Mouse (Mus musculus): ENCODE results near the gene Zfp609.
"Not testable (repeated sequence)": the region's sequence is repeated elsewhere in the genome, so short reads cannot be mapped to it uniquely, and the experiment has no call there.

Zfp609 gene

GRCm38 (mm10) chr9:65818402-65818801 is 9.0 kb downstream of the Zfp609 start:
- CTCF ChIA-PET = interaction anchor here (0.7 kb wide), 1 partner anchor 125 kb away, joined by 6 read pairs; no protein-coding TSS in a partner anchor

DNA sequence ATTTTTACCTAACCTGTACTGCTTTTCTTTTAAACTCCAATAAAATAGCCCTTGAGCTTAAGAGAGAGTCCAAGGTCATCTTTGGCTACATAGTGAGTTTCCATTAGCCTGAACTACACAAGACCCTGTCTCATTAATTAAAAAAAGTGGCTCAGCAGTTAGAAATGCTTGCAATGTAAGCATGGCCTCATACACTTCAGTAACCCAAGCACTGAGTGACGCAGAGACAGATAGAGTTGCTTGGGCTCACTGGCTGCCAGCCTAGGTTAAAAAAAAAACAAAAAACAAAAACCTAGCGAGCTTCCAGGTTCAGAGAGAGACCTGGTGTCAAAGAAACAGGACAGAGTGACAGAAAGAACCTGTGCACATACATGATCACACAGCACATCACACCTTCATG is 14.5 kb downstream of the Zfp609 start:
- CTCF ChIA-PET = no interaction called here

DNA sequence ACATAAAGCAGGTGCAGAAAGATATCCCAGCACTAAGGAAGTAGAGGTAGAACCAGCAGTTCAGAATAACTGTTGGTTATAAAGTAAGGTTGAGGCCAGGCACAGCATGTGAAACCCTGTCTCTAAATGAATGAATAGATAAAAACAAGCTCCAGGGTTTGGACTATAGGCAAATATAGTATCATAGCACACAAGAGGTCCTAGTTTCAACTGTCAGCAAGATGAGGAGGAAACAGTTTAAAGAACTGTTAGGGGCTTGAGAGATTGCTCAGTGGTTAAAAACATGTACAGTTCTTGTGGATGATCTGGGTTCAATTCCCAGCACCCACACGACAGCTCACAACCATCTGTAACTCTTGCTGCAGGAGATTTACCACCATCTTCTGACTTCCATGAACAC is 15.6 kb downstream of the Zfp609 start:
- CTCF ChIA-PET = no interaction called here

DNA sequence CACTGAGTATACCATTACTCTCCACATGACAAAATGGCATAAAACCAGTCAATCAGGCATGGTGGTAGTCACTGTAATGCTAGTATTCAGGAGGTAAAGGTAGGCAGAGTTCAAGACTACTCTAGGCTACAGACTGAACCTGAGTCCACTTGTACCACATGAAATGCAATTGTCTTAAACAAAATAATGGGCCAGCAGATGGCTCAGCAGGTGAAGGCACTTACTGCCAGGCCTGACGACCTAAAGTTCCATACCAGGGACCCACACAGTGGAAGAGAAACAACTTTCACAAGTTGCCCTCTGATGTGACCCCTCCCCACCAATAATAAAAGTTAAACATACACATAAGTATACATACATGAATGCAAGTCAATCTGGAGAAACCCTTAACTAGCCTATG is 19.5 kb downstream of the Zfp609 start:
- CTCF ChIA-PET = no interaction called here

GRCm38 (mm10) chr9:65807251-65807650 is 20.1 kb downstream of the Zfp609 start:
- CTCF ChIA-PET = no interaction called here

- CTCF ChIA-PET = no interaction called here
These were observed 27.6 kb downstream of the Zfp609 start for GRCm38 (mm10) chr9:65799770-65800169.

DNA sequence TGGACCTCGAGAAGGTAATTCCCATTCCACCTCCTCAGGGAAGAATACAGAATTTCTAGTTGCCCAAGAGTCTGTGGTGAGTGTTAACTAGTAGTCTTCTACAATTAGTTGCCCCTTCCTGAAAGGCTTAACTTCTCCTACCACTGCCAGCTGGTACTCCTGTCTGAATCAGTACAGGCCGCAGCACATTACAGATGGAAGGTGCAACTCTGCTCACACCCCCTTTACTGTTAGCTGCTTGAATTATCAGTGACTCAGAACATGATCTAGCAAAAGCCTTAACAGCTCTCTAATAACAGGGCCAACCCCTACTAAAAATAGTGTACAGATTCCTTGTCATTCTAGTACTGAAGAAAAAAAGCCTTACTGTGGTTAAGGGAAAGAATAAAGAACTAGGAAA is 31.7 kb downstream of the Zfp609 start:
- CTCF ChIA-PET = no interaction called here

GRCm38 (mm10) chr9:65794313-65794712 is 33.1 kb downstream of the Zfp609 start:
- CTCF ChIA-PET = no interaction called here

GRCm38 (mm10) chr9:65793506-65793905 is 33.9 kb downstream of the Zfp609 start:
- CTCF ChIA-PET = no interaction called here

- CTCF ChIA-PET = no interaction called here
These were observed 34.3 kb downstream of the Zfp609 start for GRCm38 (mm10) chr9:65793086-65793485.

- CTCF ChIA-PET = no interaction called here
These were observed 35.5 kb downstream of the Zfp609 start for GRCm38 (mm10) chr9:65791846-65792245.

GRCm38 (mm10) chr9:65791106-65791505 is 36.3 kb downstream of the Zfp609 start:
- CTCF ChIA-PET = no interaction called here

GRCm38 (mm10) chr9:65789788-65790187 is 37.6 kb downstream of the Zfp609 start:
- CTCF ChIA-PET = no interaction called here

- CTCF ChIA-PET = interaction anchor here (0.6 kb wide), 1 partner anchor 12 kb away, joined by 12 read pairs; no protein-coding TSS in a partner anchor
These were observed 38.8 kb downstream of the Zfp609 start for GRCm38 (mm10) chr9:65788556-65788955.

- CTCF ChIA-PET = interaction anchor here (0.6 kb wide), 1 partner anchor 12 kb away, joined by 12 read pairs; no protein-coding TSS in a partner anchor
These were observed 39.5 kb downstream of the Zfp609 start for GRCm38 (mm10) chr9:65787829-65788344.

DNA sequence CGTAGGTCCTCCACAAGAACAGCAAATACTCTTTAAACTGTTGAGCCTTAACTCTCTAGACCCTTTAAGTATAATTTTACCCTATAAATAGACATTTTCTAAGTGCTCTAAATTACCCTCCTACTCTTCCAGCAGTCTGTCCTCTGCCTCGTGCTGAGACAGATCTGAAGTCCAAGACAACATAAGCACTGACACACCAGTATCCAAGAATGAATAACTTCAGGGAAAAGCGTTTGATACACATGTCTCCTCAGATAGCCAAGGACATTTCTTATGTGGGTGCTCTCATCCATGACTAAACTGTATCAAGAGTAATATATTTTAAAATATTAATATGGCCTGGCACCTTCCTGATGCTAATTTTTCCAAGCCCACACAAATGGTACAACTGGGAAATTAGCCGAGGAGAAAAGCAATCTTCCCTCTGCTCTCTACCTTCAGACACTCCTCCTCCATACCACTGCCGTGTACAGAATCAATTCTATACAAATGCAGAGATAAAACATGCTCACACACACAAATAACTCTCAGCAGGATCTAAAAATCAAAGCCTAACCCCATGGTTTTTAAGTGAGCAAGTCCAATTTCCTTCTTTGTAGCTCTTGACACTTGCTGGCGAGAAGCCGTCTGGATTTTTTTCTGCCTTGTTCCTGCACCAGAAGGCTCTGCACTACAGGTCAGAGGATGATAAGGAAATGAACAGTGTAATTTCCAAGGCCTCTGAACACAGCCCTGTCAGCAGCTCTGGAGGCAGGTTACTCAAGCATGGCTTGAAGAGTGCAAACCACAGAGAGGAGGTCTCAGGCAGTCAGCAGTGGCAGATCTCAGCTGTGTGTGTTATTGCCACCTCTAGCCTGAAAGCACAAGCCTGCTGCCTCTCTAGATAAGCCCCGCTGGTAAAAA is 40.2 kb downstream of the Zfp609 start:
- CTCF ChIA-PET = interaction anchor here (0.7 kb wide), 1 partner anchor 16 kb away, joined by 3 read pairs; no protein-coding TSS in a partner anchor

- CTCF ChIA-PET = no interaction called here
These were observed 41.5 kb downstream of the Zfp609 start for GRCm38 (mm10) chr9:65785772-65786368.

DNA sequence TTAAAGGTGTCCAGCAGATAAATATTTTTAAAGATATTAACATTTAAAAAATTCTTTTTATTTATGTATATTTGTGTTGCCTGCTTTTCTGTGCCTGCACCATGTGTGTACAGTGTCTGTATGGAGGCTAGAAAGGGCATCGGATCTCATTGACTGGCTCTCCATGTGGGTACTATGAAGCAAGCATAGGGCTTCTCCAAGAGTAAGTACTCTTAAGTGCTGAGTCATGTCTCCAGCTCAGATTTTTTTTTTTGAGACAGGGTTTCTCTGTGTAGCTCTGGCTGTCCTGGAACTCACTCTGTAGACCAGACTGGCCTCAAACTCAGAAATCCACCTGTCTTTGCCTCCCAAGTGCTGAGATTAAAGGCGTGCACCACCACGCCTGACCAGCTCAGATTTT is 47.7 kb downstream of the Zfp609 start:
- CTCF ChIA-PET = not testable (repeated sequence)

- CTCF ChIA-PET = interaction anchor here (0.6 kb wide), 1 partner anchor 68 kb away, joined by 3 read pairs; no protein-coding TSS in a partner anchor
These were observed 50.4 kb downstream of the Zfp609 start for GRCm38 (mm10) chr9:65776874-65777432.

DNA sequence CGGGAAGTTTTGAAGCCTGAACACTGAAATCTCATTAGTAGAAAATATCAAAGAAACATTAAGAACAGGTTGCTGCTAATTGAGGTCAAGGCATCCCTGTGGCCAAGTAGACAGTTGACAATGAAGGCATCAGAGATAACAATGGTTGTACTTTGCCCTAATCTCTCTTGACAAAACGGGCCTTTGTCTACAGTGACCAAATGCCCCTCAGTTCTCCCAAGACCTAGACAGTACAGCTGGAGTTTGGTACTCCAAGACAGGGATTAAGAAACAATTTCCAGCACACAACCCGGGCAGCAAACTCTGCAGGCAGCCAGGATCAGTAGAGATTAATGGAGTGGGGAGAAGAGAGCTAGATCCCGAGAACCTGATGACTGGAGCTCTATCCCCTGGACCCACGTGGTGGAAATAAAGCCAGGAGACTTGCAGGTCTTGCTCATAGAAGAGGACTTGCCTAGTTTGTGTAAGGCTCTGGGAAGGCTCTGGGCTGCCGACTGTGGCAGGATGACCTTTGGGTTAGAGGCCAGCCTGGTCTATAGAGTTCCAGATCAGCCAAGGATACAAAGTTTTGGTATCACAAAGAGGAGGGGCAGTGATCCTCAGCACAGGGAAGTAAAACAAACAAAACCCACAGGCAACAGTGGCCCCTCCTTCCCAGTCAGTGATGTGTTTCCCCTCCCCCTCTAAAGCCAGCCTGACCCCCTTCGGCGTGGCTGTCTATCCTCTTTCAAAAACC is 51.1 kb downstream of the Zfp609 start:
- CTCF ChIA-PET = no interaction called here

- CTCF ChIA-PET = no interaction called here
These were observed 53.6 kb downstream of the Zfp609 start for GRCm38 (mm10) chr9:65773783-65774182.

Measured in spleen, embryonic (tissue).